Mouse (Mus musculus) lung, postnatal 36 days (tissue): ENCODE data around the gene Tmbim1.
"Not testable (repeated sequence)": the region's sequence is repeated elsewhere in the genome, so short reads cannot be mapped to it uniquely, and the experiment has no call there.

Source experiments
- DNase-seq: peaks from one replicate; pipeline ENCODE4 v3.0.0; 2022; ENCODE audit warnings: mixed read lengths

The Tmbim1 gene

GRCm38 (mm10) chr1:74294090-74294643 lies 11.3 kb downstream of the Tmbim1 start:
- DNase-seq: no peak

GRCm38 (mm10) chr1:74293306-74293960 lies 12.0 kb downstream of the Tmbim1 start:
- no peak for DNase-seq

GRCm38 (mm10) chr1:74292331-74293020 lies 12.9 kb downstream of the Tmbim1 start:
- no peak for DNase-seq

- no peak for DNase-seq
Observed at GRCm38 (mm10) chr1:74290141-74290540, 15.3 kb downstream of the Tmbim1 start.

GRCm38 (mm10) chr1:74289740-74290139 lies 15.7 kb downstream of the Tmbim1 start:
- DNase-seq: no peak

- DNase-seq: no peak
Observed at GRCm38 (mm10) chr1:74289248-74289647, 16.2 kb downstream of the Tmbim1 start.

GRCm38 (mm10) chr1:74288327-74288726 lies 17.1 kb downstream of the Tmbim1 start:
- no peak for DNase-seq

GRCm38 (mm10) chr1:74286869-74287607 lies 18.4 kb downstream of the Tmbim1 start:
- not testable (repeated sequence) for DNase-seq

GRCm38 (mm10) chr1:74285212-74286010 lies 20.0 kb downstream of the Tmbim1 start:
- DNase-seq: no peak

GRCm38 (mm10) chr1:74284543-74285160 lies 20.8 kb downstream of the Tmbim1 start, which contains the start of the genes Aamp and Pnkd:
Gene Aamp, minus strand, starts transcription at chr1:74284738.
Gene Pnkd, plus strand, starts transcription at chr1:74284930.
- DNase-seq: peak; percentile 100

GRCm38 (mm10) chr1:74283686-74284463 lies 21.5 kb downstream of the Tmbim1 start:
- DNase-seq: peak; percentile 68

GRCm38 (mm10) chr1:74282896-74283625 lies 22.4 kb downstream of the Tmbim1 start:
- no peak for DNase-seq

GRCm38 (mm10) chr1:74281886-74282285 lies 23.5 kb downstream of the Tmbim1 start:
- DNase-seq: no peak

- no peak for DNase-seq
Observed at GRCm38 (mm10) chr1:74281372-74281771, 24.1 kb downstream of the Tmbim1 start.

GRCm38 (mm10) chr1:74280591-74281325 lies 24.7 kb downstream of the Tmbim1 start:
- no peak for DNase-seq

- DNase-seq: no peak
Observed at GRCm38 (mm10) chr1:74278988-74279387, 26.4 kb downstream of the Tmbim1 start.

- no peak for DNase-seq
Observed at GRCm38 (mm10) chr1:74278538-74278937, 26.9 kb downstream of the Tmbim1 start, which contains the start of gene Gpbar1. Gene Gpbar1, plus strand, starts transcription at chr1:74278550.

- no peak for DNase-seq
Observed at GRCm38 (mm10) chr1:74277883-74278537, 27.4 kb downstream of the Tmbim1 start.

GRCm38 (mm10) chr1:74277041-74277440 lies 28.4 kb downstream of the Tmbim1 start:
- DNase-seq: no peak
